Mouse (Mus musculus) C2C12 (cell line): Measurements from ENCODE around the gene Btbd35f30.
"Not testable (repeated sequence)": the region's sequence is repeated elsewhere in the genome, so short reads cannot be mapped to it uniquely, and the experiment has no call there.

Source experiments
- CEBPB ChIP-seq: IDR thresholded peaks from one replicate; pipeline ENCODE4 v1.6.1; 2011; ENCODE audit warnings: low read depth, mild to moderate bottlenecking, control low read depth, moderate library complexity
- CTCF ChIP-seq: IDR thresholded peaks from one replicate; pipeline ENCODE4 v1.5.1; 2011; ENCODE audit not compliant: control insufficient read depth, insufficient read depth, insufficient read length
- MAX ChIP-seq: IDR thresholded peaks from one replicate; pipeline ENCODE4 v1.6.1; 2011; ENCODE audit warnings: mild to moderate bottlenecking, control low read depth
- MYOG ChIP-seq: IDR thresholded peaks from one replicate; pipeline ENCODE4 v1.6.1; 2011; ENCODE audit not compliant: control insufficient read depth, insufficient read length; ENCODE audit errors: extremely low read depth

DNA sequence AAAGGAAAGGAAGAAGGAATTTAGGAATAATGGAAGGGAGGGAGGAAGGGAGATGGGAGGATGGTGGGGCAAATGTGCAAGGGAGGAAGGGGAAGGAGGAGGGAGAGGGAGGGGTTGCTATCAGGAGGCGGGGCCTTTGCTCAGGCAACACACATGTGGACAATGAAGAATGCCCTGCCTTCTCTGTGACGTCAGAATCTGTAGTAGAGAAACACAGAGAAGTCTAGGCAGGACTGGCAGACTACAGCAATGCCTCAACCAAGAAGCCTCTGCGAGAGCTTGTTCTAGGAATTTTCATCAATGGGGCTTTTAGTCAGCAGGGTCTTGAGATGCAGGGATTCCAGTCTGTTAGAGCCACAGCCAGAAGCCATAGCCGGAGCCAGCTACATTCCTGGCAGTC, at the start of gene Btbd35f30:
- not testable (repeated sequence) for TF ChIP-seq CTCF, MAX, MYOG, CEBPB
